Mouse (Mus musculus) liver, embryonic 14.5 days (tissue): ENCODE measurements around the gene Mei1.

Source experiments
- CTCF ChIP-seq: IDR thresholded peaks from 2 replicates; pipeline ENCODE4 v1.5.1; 2016; ENCODE audit warnings: antibody characterized with exemption, low read depth, control low read depth
- EP300 ChIP-seq: IDR thresholded peaks from 2 replicates; pipeline ENCODE4 v1.6.1; 2016; ENCODE audit warnings: antibody characterized with exemption, low read depth

GRCm38 (mm10) chr15:82170437-82171377, 100.9 kb downstream of the Mei1 start:
- no peak for TF ChIP-seq CTCF
- no peak for TF ChIP-seq EP300
